Comparison of ENCODE assay signal across 7 mouse cellular contexts in the genomic region with DNA sequence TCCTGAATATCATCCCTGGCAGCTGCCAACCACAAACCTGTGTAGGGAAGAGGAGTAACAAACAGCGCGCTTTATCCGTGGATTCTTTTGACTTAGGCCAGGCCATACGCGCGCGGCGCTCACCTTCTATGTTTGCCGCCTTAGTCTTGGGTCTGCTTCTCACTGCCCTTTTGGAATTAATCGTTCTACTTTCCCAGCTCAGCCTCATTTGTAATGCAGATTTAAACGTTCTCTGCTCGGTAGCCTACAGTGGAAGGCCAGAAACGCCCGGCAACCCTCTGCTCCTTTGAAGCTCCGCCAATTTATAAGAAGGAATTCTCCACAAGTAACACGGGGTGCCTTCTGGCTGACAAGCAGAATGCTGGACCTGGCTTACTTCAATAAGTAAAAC. TPM values are rescaled to one million over a fixed set of nuclear protein-coding genes. Genes with fewer than 3 reads are reported as not detected.
DNase-seq lines count a peak whose midpoint lies in the region; ATAC-seq lines count a peak whose summit lies in the region.

No protein-coding gene starts in this region.

- H3K4me3 ChIP-seq in limb, embryonic 10.5 days, result peak overlapping the region; percentile 34

- peaks cover 52% of the 10 kb centered on the region for H3K27me3 ChIP-seq in limb, embryonic 10.5 days (ENCODE audit: low read depth, poor library complexity, severe bottlenecking)

- H3K36me3 ChIP-seq in limb, embryonic 10.5 days, result no peaks in the 10 kb centered on the region

- peak; percentile 12 for DNase-seq in right cerebral cortex, adult 18-20 months
- DNase-seq in right cerebral cortex, postnatal 25 days, result no peak
- peak; percentile 26 for DNase-seq in forelimb bud, embryonic 11.5 days (ENCODE audit: low read depth, low spot score)
- DNase-seq in limb, embryonic 10.5 days (ENCODE audit: low spot score), result no peak
- no peak for DNase-seq in spleen, adult 18-20 months
- DNase-seq in adipocyte (ENCODE audit: low spot score), result no peak

- ATAC-seq in erythroblast, adult 5-6 weeks (replicated peaks; ENCODE audit: low FRiP score, poor library complexity, severe bottlenecking), result no peak

- no peak overlapping the region for H3K27ac ChIP-seq in limb, embryonic 10.5 days

- H3K9me3 ChIP-seq in limb, embryonic 10.5 days (replicated peaks), result no peaks in the 10 kb centered on the region

- WGBS in limb, embryonic 10.5 days, result 4% methylated on average over 16 of the region's 16 CpGs

- H3K4me1 ChIP-seq in limb, embryonic 10.5 days, result peaks cover 27% of the 10 kb centered on the region

RNA-seq across cellular contexts. Expression of a gene that starts 45.3 kb away (rescaled TPM):
- not detected in 2 replicates for polyA plus RNA-seq in limb, embryonic 10.5 days (2016; fragmentation: Nextera tagmentation; extraction: Ambion mirVana)
- 2.5 TPM in 1 of 2 replicates, not detected in the other for total RNA-seq in erythroblast, adult 5-6 weeks (2015; ENCODE audit: low replicate concordance)
- 2.2 and 4.2 TPM in 2 replicates for total RNA-seq in erythroblast, adult 5-6 weeks (2017; ENCODE audit: low replicate concordance)

Comparison
In these comparisons a context has a peak if more than half of its experiments do, and no peak if none do; other contexts are left out.
1. DNase-seq: peak in right cerebral cortex, adult 18-20 months (single experiment) and forelimb bud, embryonic 11.5 days (single experiment); none in right cerebral cortex, postnatal 25 days (single experiment), limb, embryonic 10.5 days (single experiment), spleen, adult 18-20 months (0 of 2) and adipocyte (single experiment).